Mouse (Mus musculus): Measurements from ENCODE around the gene Sv2a.

DNA sequence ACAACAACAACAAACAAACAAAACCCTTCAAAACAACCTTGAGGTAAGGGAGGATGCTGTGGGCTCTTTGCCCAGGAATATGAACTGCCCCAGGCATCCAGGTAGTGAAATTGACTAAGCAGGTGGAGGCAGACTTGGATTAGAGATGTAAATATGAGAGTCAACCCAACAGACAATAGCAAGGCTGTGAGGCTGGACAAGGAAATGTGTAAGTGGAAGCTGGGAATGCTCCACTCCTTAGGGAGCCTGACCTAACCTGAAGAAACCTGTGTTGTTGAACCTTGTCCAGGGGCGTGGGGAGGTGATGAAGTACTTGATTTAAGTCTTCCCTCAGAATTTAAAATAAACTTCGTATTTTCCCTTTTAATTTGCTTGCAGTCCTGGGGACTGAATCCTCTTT is 2.0 kb upstream of the Sv2a start:
- TF ChIP-seq POLR2A (IDR thresholded peaks at IDR 0.05; ENCODE audit: insufficient read depth, low read depth, low read length) (no peak), CTCF (IDR thresholded peaks at IDR 0.05) (no peak)

Measured in heart, adult 2 months (tissue).